Mouse (Mus musculus) layer of hippocampus, adult 9-11 months (tissue): ENCODE measurements at regions not wholly inside any gene's neighbourhood (a gene's known extent, or its start where the extent isn't known, plus 50 kb on each side); places are given as distances from the start of the nearest gene placed in this dataset.

Source experiments
- DNase-seq: peaks from one replicate; pipeline ENCODE4 v3.0.0; 2022

DNA sequence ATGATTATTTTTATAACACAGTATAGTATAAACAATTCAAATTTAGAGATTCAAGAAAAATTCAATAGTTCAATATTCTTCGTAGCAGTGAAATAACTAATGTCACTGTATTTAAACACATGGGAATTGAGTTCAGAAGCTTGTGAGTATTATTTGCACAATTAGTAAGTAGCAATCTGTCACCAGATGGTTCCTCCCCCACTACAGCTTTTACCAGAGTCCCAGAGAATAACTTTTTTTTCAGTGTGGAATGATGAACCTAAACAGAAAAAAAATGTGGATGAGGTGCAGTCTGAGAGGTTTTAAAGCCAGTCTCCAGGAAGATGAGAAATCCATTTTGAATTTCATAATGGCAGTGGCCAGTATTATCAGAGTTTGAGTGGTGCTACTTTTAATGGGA, 414.9 kb upstream of the C9orf72 start:
- peak; percentile 78 for DNase-seq

DNA sequence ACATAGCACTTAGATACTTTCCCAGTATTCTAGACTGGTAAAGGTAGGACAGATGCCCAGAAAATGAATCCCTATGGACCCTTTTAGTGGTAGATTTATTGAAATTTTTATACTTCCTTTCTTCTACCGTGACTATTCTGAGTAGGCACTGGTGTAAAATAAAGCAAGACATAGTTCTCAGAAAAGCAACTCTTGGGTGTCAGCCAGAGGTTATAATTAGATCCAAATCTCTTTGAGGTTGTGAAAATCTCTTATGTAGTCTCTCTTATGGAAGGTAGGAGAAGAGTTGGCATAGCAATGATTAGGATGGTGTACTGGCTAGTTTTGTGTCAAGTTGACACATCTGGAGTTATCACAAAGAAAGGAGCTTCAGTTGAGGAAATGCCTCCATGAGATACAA, 380.2 kb upstream of the C9orf72 start:
- DNase-seq: no peak

DNA sequence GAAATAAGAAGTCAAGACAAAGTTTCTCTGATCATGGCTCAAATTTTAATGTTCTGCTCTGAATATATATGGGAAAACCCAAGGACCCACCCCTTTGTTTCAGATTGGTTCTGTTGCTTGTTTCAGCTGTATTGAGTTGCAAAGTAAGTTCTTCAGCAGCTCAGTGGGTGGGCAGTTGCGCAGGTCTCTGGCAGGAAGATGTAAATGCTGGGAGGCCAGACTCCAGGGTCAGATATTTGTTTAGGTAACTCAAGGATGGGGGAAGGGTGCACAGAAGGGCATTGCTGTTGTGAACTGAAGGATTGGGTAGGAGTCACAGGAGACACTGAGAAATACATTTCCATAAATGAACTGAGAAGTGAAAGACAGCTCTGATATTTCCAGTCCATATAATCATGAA, 352.1 kb upstream of the C9orf72 start:
- no peak for DNase-seq

DNA sequence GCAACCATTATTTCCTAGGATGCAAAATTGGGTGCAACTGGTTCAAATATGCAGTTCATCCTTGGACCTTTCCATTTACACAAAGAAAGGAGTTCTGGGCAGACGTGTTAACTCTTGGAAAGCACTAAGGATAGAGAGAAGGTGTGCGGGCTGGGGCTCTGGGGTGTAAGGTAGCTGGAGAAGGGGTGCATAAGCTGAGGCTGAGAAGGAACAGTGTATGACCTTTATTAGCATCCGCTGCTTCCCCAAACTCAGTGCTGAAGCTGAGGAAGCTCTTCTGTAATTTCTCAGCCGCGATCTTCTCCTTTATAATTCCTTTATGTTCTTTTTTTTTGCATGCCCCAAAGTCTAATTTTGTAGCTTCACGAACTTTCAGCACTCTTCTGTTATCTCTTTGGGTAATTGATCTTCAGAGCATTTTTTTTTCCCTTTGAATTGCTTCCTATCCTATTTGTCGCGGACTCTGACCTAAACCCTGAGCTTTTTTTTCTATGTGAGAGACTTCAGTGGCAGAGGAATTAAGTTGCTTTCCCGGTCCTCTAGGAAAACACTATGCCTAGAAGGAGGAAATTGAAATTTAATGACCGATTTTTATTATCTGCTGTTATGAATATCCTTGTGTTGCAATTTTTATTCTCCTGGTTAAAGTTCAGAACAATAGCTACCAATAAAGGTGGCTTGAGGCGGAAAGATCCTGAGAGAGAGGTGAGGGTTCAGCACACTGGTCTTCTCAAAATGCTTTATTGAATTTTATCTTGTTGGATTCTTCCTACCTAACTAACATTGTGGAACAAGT, 349.4 kb upstream of the C9orf72 start:
- no peak for DNase-seq

DNA sequence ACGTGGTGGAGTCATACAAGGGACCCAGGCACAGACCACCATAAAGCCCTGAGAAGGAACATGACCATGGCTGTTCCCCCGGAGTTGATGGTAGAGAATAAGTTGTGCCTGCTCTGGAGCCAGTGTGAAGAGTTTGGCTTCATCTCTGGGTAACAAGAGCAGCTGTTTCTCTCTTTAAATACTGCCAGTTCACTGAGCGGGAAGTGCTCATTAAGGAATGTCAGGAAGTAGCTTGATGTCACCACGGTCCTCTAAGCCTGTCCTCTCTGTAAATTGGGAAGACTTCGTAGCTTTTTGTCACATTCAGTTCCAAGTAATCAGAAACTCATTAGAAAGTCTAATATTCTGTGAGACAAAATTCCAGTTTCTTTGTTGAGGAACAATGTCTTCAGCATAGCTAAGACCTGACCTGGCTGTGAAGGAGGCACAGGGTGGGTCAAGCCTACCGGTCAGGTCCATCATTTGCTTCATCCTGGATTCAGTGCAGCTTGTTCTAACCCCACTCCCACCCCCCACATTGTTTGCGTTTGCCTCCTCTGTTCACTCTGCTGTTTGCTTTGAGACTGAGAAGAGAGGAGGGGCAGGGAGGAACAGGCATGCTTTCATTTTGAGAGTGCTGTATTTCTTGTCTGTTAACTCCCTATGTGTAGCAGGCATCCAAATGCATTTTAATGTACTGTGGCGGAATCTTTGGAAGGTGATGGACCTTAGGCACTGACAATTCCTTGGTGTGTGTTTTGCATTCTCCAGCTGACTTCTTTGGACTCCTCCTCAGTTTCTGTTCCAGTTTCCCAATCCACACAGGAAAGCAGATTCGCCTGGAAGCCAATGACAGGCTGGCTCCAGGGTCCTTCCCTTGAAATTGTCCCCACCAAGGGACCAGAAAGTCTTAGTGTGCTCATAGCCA, 345.8 kb upstream of the C9orf72 start:
- no peak for DNase-seq

DNA sequence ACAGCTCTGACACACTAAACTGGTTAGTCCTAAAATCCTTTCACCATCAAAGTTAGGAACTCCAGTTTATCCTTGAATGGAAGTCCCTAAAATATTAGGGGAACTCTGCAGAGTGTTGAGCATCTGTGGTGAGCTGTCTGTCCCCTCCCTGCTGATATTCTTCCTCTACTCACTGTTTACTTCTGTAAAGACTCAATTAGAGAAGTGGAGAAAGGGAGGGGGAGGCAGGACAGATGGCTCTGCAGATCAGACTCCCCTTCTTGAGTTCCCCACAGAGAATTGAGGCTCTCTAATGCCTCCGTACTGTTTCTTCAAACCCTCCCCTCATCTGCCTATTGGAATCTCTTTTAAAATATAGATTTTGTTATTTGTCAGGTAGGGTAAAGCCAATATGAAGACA, 335.3 kb upstream of the C9orf72 start:
- DNase-seq: no peak

DNA sequence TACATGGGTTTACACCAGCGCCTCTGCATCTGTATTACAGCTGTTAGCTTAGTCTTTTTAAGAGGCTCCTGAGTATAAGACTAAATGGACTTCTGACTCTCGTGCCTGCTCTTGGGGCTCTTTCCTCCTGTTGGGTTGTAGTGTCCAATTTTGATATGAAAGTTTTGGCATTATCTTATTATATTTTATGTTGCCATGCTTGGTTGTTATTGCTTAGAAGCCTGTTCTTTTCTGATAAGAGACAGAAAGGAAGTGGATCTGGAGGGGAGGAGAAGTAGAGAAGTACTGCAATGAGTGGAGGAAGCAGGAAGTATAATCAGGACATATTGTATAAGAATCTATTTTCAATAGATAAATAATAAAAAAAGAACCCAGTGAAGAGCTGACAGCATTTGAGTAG, 334.0 kb upstream of the C9orf72 start:
- no peak for DNase-seq

DNA sequence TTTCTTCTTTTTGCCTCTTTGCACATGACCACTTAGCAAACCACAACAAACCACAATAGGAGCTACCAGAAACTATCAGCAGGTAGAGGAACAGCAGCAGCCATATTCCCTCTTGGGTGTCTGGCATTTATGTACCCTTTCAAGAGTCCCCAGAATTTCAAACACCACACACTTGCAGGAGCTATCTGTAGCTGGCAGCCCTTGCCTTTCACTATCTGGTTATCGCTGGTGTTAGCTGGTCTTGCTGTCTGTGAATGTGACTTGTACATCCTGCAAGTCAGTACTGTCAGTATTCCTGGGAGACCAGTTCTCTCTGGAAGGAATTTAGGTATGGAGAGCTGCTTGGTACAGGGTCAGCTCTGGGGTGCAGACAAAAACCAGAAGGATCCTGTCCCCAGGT, 327.3 kb upstream of the C9orf72 start:
- DNase-seq: no peak

DNA sequence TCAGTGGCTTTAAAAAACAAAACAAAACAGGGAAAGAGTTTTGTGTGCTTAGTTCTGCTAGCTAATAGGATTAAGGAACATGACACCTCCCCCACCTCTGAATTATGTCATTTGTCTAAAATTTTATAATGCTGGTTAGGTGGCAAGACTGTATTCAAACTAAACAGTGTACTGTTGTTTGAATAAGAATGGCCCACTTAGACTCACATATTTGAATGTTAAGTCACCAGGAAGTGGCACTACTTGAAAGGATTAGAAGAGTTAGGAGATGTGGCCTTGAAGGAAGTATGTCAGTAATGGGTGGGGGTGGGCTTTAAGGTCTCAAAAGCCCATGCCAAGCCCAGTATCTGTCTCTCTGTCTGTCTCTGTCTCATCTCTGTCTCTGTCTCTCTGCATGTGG, 326.0 kb upstream of the C9orf72 start:
- no peak for DNase-seq

DNA sequence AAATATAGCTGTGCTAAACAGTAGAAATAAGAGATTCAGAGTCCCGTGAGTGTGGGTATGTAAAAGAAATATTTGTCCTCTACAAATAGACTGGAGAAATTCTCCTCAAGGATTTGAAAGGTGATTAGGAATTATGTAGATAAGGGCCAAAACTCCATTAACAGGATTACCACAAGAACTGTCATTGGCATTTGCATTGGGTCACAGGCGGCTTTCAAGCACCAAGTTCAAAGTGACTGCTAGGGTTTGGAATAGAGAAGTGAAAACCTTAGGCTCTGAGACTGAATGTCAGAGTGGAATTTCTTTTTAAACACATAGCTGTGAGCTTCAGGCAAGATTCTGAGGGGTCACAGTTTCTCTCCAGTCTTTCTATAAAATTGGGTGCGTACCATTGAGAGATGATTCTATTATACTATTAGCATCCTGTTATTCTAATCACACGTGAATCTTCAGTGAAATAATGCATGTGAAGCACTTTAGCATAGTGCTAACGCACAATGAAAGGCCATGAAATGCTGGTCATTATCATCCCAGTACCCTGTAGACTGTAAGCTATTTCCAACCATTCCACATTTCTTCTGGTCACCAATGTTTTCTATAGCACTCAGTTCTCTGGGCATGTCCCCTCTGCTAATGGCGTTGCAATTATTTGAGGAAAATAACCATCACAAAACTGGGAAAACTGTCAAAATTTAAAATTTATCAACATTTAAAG, 308.7 kb upstream of the C9orf72 start:
- no peak for DNase-seq

DNA sequence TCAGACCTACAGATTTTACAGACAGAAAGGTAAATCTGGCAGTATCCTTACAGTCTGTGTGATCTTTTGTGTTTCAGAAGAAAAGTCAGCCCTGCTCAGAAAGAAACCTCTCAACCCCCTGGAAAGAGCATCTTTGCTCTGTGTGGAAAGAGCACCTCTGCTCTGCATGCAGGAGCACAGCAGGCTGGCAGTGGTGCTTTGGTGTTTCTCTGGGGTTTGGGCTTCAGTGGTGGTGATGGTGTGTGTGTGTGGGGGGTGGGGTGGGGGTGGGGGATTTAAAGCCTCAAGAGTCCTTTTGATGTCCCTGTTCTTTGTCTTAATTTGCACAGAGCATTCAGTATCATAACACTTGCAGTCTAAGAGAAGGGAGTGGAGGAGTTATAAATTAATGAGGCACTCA, 308.2 kb upstream of the C9orf72 start:
- DNase-seq: no peak
